Mouse (Mus musculus) embryonic facial prominence, embryonic 12.5 days (tissue): ENCODE measurements around the gene Stard5. TPM values are rescaled to one million over a fixed set of nuclear protein-coding genes. Genes with fewer than 3 reads are reported as not detected.

ENCODE experiments used
- ATAC-seq: fragments of 200-750 bp; cut with Nextera tagmentation; 2 replicates; pipeline ENCODE4 v1.8.0; 2017; ENCODE audit not compliant: insufficient number of reproducible peaks, insufficient read depth, low FRiP score, low TSS enrichment
- H3K27ac ChIP-seq: fragments of 300-500 bp; sonication (generic); 2 replicates; pipeline ENCODE4 v1.5.1; 2016; ENCODE audit warnings: mild to moderate bottlenecking
- H3K27me3 ChIP-seq: fragments of 300-500 bp; sonication (generic); 2 replicates; pipeline ENCODE4 v1.6.1; 2016; ENCODE audit warnings: mild to moderate bottlenecking, moderate library complexity
- H3K36me3 ChIP-seq: fragments of 300-500 bp; sonication (generic); 2 replicates; pipeline ENCODE4 v1.6.1; 2016; ENCODE audit warnings: mild to moderate bottlenecking
- H3K4me1 ChIP-seq: fragments of 300-500 bp; sonication (generic); 2 replicates; pipeline ENCODE4 v1.6.1; 2016
- H3K4me2 ChIP-seq: fragments of 300-500 bp; sonication (generic); replicated peaks from 2 replicates; pipeline ENCODE4 v1.6.1; 2016; ENCODE audit warnings: mild to moderate bottlenecking, moderate library complexity
- H3K4me3 ChIP-seq: fragments of 300-500 bp; sonication (generic); 2 replicates; pipeline ENCODE4 v1.5.1; 2016; ENCODE audit warnings: mild to moderate bottlenecking
- H3K9ac ChIP-seq: fragments of 300-500 bp; sonication (generic); 2 replicates; pipeline ENCODE4 v1.6.1; 2016; ENCODE audit warnings: mild to moderate bottlenecking, moderate library complexity
- H3K9me3 ChIP-seq: fragments of 300-500 bp; sonication (generic); 2 replicates; pipeline ENCODE4 v1.6.1; 2016; ENCODE audit warnings: mild to moderate bottlenecking, moderate library complexity
- whole genome bisulfite sequencing: fragments of 180-500 bp; shearing (Covaris S2); methylation state at CpG from one replicate; pipeline ENCODE4 v1.1.7; 2016; 5-methylcytosine and 5-hydroxymethylcytosine counted together
- polyA plus RNA-seq: library from polyadenylated mRNA; unstranded; fragments of >200 nt; fragmentation: Nextera tagmentation; extraction: Ambion mirVana; gene quantifications from 2 replicates; pipeline ENCODE4 v1.2.1, GENCODE M21; 2016

Gene Stard5
- polyA plus RNA-seq, 1 experiment from 2014 or later = 25.7 TPM

- no peak overlapping the region for H3K9ac ChIP-seq
- 88% methylated on average over 3 of the region's 3 CpGs for WGBS
Observed at GRCm38 (mm10) chr7:83615272-83615671, 16.5 kb upstream of the Stard5 start.

DNA sequence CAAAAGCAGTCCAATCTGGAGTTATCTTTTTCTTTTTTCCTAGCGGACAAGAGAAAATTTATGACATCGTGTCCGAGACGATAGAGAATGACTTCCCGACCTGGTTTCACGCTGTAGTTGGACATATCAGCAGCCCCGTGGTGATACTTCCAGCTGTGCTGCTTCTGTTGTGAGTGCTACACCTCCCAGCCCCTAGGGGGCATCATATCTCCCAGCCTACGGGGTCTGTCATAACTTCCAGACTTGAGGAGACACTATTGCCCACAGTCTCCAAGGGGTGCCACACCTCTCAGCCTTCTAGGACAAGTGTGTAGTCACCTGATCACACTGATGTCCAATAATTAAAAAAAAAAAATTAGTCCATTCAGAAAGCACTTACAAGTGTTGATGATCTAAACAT lies 15.9 kb upstream of the Stard5 start:
- Histone ChIP-seq H3K4me2 (no peak overlapping the region), H3K36me3 (no peaks in the 10 kb centered on the region), H3K9me3 (no peaks in the 10 kb centered on the region), H3K9ac (no peak overlapping the region), H3K27ac (no peak overlapping the region), H3K4me3 (no peak overlapping the region), H3K27me3 (no peaks in the 10 kb centered on the region), H3K4me1 (peaks cover 11% of the 10 kb centered on the region; the same call in 1 of the 2 replicates)
- WGBS = 92% methylated on average over 8 of the region's 8 CpGs
- ATAC-seq = no peak

More at GRCm38 (mm10) chr7:83615272-83615671, 16.5 kb upstream of the Stard5 start:
- H3K4me2 ChIP-seq = no peak overlapping the region
- no peaks in the 10 kb centered on the region for H3K36me3 ChIP-seq
- H3K4me3 ChIP-seq = no peak overlapping the region
- H3K9me3 ChIP-seq = no peaks in the 10 kb centered on the region
- ATAC-seq = no peak
- peaks cover 11% of the 10 kb centered on the region; the same call in 1 of the 2 replicates for H3K4me1 ChIP-seq
- H3K27ac ChIP-seq = no peak overlapping the region
- H3K27me3 ChIP-seq = no peaks in the 10 kb centered on the region

- Histone ChIP-seq H3K4me3 (no peak overlapping the region), H3K9me3 (no peaks in the 10 kb centered on the region), H3K36me3 (no peaks in the 10 kb centered on the region), H3K4me2 (no peak overlapping the region), H3K27me3 (no peaks in the 10 kb centered on the region), H3K9ac (no peak overlapping the region), H3K4me1 (peaks cover 11% of the 10 kb centered on the region; the same call in 1 of the 2 replicates), H3K27ac (no peak overlapping the region)
- 84% methylated on average over 3 of the region's 3 CpGs for WGBS
- no peak for ATAC-seq
Observed at GRCm38 (mm10) chr7:83616268-83616667, 15.5 kb upstream of the Stard5 start.

- ATAC-seq = no peak
- H3K36me3 ChIP-seq = no peaks in the 10 kb centered on the region
- H3K27me3 ChIP-seq = no peaks in the 10 kb centered on the region
- H3K9ac ChIP-seq = no peak overlapping the region
- no peak overlapping the region for H3K27ac ChIP-seq
- H3K4me2 ChIP-seq = no peak overlapping the region
- WGBS = 94% methylated on average over 1 of the region's 1 CpGs
- H3K9me3 ChIP-seq = no peaks in the 10 kb centered on the region
- H3K4me3 ChIP-seq = no peak overlapping the region
- peaks cover 11% of the 10 kb centered on the region; the same call in 1 of the 2 replicates for H3K4me1 ChIP-seq
Observed at GRCm38 (mm10) chr7:83618709-83619108, 13.1 kb upstream of the Stard5 start.

GRCm38 (mm10) chr7:83622582-83622981 lies 9.2 kb upstream of the Stard5 start:
- no peaks in the 10 kb centered on the region for H3K4me1 ChIP-seq
- 86% methylated on average over 6 of the region's 6 CpGs for WGBS
- no peak overlapping the region for H3K9ac ChIP-seq
- no peak overlapping the region for H3K4me2 ChIP-seq
- H3K4me3 ChIP-seq = no peak overlapping the region
- no peaks in the 10 kb centered on the region for H3K9me3 ChIP-seq
- H3K36me3 ChIP-seq = no peaks in the 10 kb centered on the region
- ATAC-seq = no peak
- no peak overlapping the region for H3K27ac ChIP-seq
- no peaks in the 10 kb centered on the region for H3K27me3 ChIP-seq

DNA sequence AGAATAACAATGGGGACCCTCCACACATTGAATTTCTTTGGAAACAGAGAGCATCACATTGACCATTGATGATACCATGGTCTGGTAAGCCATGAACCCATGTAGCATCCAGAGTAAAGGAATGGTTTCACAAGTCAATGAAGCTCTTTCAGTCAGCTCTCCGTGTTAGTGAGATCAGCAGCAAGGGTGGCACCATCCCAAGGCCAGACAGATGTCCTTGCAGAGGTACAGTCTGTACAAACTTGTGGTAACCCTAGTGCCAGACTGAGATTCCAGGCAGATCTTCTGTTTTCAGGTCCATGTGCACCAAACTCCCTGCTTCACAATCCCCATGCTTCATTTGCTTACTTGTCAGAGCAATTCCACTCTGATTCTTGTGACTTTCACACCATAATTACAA lies 7.7 kb upstream of the Stard5 start:
- Histone ChIP-seq H3K4me2 (no peak overlapping the region), H3K4me1 (no peaks in the 10 kb centered on the region)
- ATAC-seq = no peak

GRCm38 (mm10) chr7:83626557-83627257 lies 5.1 kb upstream of the Stard5 start:
- ATAC-seq = no peak
- no peaks in the 10 kb centered on the region for H3K9me3 ChIP-seq
- WGBS = 86% methylated on average over 8 of the region's 8 CpGs

More for the DNA sequence above, 7.7 kb upstream of the Stard5 start:
- Histone ChIP-seq H3K9ac (no peak overlapping the region), H3K27me3 (no peaks in the 10 kb centered on the region), H3K9me3 (no peaks in the 10 kb centered on the region), H3K27ac (no peak overlapping the region), H3K36me3 (no peaks in the 10 kb centered on the region), H3K4me3 (no peak overlapping the region)
- WGBS = 89% methylated on average over 1 of the region's 1 CpGs

GRCm38 (mm10) chr7:83627369-83627768 lies 4.4 kb upstream of the Stard5 start:
- 92% methylated on average over 4 of the region's 4 CpGs for WGBS
- Histone ChIP-seq H3K4me3 (no peak overlapping the region), H3K27ac (no peak overlapping the region), H3K36me3 (no peaks in the 10 kb centered on the region), H3K9ac (no peak overlapping the region), H3K4me1 (peaks cover 6% of the 10 kb centered on the region; the same call in 1 of the 2 replicates), H3K4me2 (no peak overlapping the region), H3K27me3 (no peaks in the 10 kb centered on the region), H3K9me3 (no peaks in the 10 kb centered on the region)
- no peak for ATAC-seq

More at GRCm38 (mm10) chr7:83626557-83627257, 5.1 kb upstream of the Stard5 start:
- Histone ChIP-seq H3K4me1 (peaks cover 6% of the 10 kb centered on the region; the same call in 1 of the 2 replicates), H3K27me3 (no peaks in the 10 kb centered on the region), H3K4me2 (no peak overlapping the region), H3K27ac (no peak overlapping the region), H3K36me3 (no peaks in the 10 kb centered on the region), H3K4me3 (no peak overlapping the region), H3K9ac (no peak overlapping the region)

GRCm38 (mm10) chr7:83631073-83631827 lies 509 bp upstream of the Stard5 start:
- 13% methylated on average over 11 of the region's 11 CpGs for WGBS
- no peaks in the 10 kb centered on the region for H3K27me3 ChIP-seq
- peaks cover 5% of the 10 kb centered on the region; the same call in 1 of the 2 replicates for H3K36me3 ChIP-seq
- H3K4me1 ChIP-seq = peaks cover 24% of the 10 kb centered on the region
- peak overlapping the region; percentile 69 for H3K4me2 ChIP-seq
- H3K9me3 ChIP-seq = no peaks in the 10 kb centered on the region
- peak overlapping the region; percentile 61 for H3K4me3 ChIP-seq
- peak overlapping the region; percentile 56 for H3K9ac ChIP-seq
- peak overlapping the region; percentile 47; the same call in 1 of the 2 replicates for H3K27ac ChIP-seq
- peak; percentile 64 for ATAC-seq

DNA sequence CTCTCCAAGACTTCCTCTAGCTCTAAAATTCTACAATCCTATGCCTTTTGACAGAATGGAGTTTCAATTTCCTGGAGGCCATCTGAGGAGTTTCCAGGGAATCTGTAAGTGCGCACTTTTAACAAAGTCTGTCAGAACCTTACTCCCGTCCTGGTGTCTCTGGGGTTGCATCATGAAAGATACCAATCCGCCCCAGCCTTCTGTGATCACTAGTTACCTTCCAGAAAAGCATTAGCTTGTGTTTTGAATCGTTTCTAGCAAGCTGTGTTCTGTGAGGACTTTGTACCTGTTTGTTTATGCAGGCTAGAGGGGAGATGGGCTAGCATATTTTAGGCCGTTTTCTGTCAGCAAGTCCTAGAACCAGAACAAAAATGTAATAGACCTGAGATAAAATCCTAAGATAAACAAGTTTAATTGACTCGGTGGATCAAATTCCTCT lies 942 bp downstream of the Stard5 start:
- Histone ChIP-seq H3K4me1 (peaks cover 24% of the 10 kb centered on the region), H3K9ac (0 out of 2 replicates have a peak overlapping the region, but pooled peaks have one; percentile 11)
- 37% methylated on average over 6 of the region's 6 CpGs for WGBS

DNA sequence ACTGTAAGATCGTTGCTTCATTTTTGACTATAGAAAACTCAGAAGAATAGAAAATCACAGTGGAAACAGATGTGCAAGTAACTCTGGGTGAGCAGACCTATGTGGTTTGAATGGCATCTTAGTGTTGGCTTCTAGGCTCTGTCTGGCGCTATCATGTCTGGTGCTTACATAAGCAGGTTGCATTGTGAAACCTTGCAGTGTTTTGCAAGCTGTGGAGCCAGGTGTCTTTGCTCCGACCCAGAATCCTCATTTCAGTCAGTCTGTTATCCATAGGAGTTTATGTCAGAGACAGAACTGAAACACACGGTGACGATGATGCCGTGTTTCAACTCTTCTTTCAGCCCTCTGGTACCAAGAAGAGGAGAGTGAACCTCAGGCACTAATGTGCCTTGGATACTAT lies 2.1 kb downstream of the Stard5 start:
- 86% methylated on average over 6 of the region's 6 CpGs for WGBS
- H3K4me1 ChIP-seq = peaks cover 24% of the 10 kb centered on the region
- no peaks in the 10 kb centered on the region for H3K9me3 ChIP-seq
- H3K36me3 ChIP-seq = peaks cover 26% of the 10 kb centered on the region
- H3K4me3 ChIP-seq = no peak overlapping the region
- no peak overlapping the region for H3K9ac ChIP-seq
- ATAC-seq = no peak
- H3K4me2 ChIP-seq = 0 out of 2 replicates have a peak overlapping the region, but pooled peaks have one; percentile 17
- H3K27ac ChIP-seq = 0 out of 2 replicates have a peak overlapping the region, but pooled peaks have one; percentile 11
- H3K27me3 ChIP-seq = no peaks in the 10 kb centered on the region

More for the DNA sequence above, 942 bp downstream of the Stard5 start:
- ATAC-seq = no peak
- H3K9me3 ChIP-seq = no peaks in the 10 kb centered on the region
- no peaks in the 10 kb centered on the region for H3K27me3 ChIP-seq
- H3K27ac ChIP-seq = no peak overlapping the region
- H3K36me3 ChIP-seq = peaks cover 15% of the 10 kb centered on the region; the same call in 1 of the 2 replicates
- H3K4me2 ChIP-seq = peak overlapping the region; percentile 69
- H3K4me3 ChIP-seq = peak overlapping the region; percentile 61
